Comparison of ENCODE assay signal across 17 mouse cellular contexts in genomic region chr10:41939090-41939489, GRCm38 (mm10).
DNase-seq lines count a peak whose midpoint lies in the region.
"Had no signal": no experiment of that assay in that cellular context is flagged by ENCODE, and none has a peak within 500 bp of the region (broad histone marks: within the 10 kb centered on the region; RNA-seq: fewer than 3 reads in every experiment).

No protein-coding gene starts in this region.

- DNase-seq in embryo, embryonic 10.5 days (ENCODE audit: low spot score) = peak; percentile 26
- DNase-seq in embryo, embryonic 9.5 days (ENCODE audit: extremely low spot score) = no peak
- DNase-seq in left cerebral cortex, adult 18-20 months (ENCODE audit: low spot score in 2 of 2) = peak; percentile 33 to 59
- no peak for DNase-seq in left cerebral cortex, postnatal 4 days
- DNase-seq in right cerebral cortex, adult 18-20 months = peak; percentile 61
- no peak for DNase-seq in right cerebral cortex, postnatal 10 days (ENCODE audit: low spot score in 2 of 2)
- DNase-seq in telencephalon, adult 2 months (ENCODE audit: low read depth, low spot score) = peak; percentile 56
- DNase-seq in gastrocnemius, adult 8-10 months (ENCODE audit: low spot score in 2 of 2) = no peak
- DNase-seq: adrenal gland, adult 8-10 months; adrenal gland, postnatal 36 days; B cell, adult 2 months; cerebellum, adult 11 months; cerebellum, adult 8-10 months; cerebellum, postnatal 14 days; gastrocnemius, adult 2 months; heart, adult 18-20 months; heart, postnatal 14 days had no signal

- intact Hi-C loops in left cerebral cortex, postnatal 4 days (cut with DNase I) = no loop called here

Comparison
In these comparisons a context has a peak if more than half of its experiments do, and no peak if none do; other contexts are left out.
1. DNase-seq: peak in embryo, embryonic 10.5 days (single experiment), left cerebral cortex, adult 18-20 months (2 of 2), right cerebral cortex, adult 18-20 months (single experiment) and telencephalon, adult 2 months (single experiment); none in embryo, embryonic 9.5 days (single experiment), left cerebral cortex, postnatal 4 days (single experiment), right cerebral cortex, postnatal 10 days (0 of 2) and gastrocnemius, adult 8-10 months (0 of 2).